Mouse (Mus musculus) heart, adult 11 months (tissue): ENCODE data around the gene Fpgs.
A peak's percentile ranks its signal among the peaks of the same experiment; 100 is the strongest.

ENCODE experiments used
- DNase-seq: peaks from one replicate; pipeline ENCODE4 v3.0.0; 2022

The Fpgs gene

GRCm38 (mm10) chr2:32704021-32704421, at the start of gene Fpgs:
Gene Fpgs, minus strand, starts transcription at chr2:32704145.
- peak; percentile 89 for DNase-seq

- DNase-seq = no peak
Observed at GRCm38 (mm10) chr2:32752181-32752580, 48.2 kb upstream of the Fpgs start.

- peak; percentile 90 for DNase-seq
Observed at GRCm38 (mm10) chr2:32751665-32752033, 47.7 kb upstream of the Fpgs start.

- DNase-seq = peak; percentile 98
Observed at GRCm38 (mm10) chr2:32750887-32751664, 47.1 kb upstream of the Fpgs start.

- no peak for DNase-seq
Observed at GRCm38 (mm10) chr2:32750199-32750598, 46.3 kb upstream of the Fpgs start.

- DNase-seq = peak; percentile 89
Observed at GRCm38 (mm10) chr2:32749082-32749481, 45.1 kb upstream of the Fpgs start.

- DNase-seq = peak; percentile 94
Observed at GRCm38 (mm10) chr2:32744272-32744982, 40.5 kb upstream of the Fpgs start.

- DNase-seq = peak; percentile 94
Observed at GRCm38 (mm10) chr2:32742173-32742531, 38.2 kb upstream of the Fpgs start.

- peak; percentile 97 for DNase-seq
Observed at GRCm38 (mm10) chr2:32741273-32742172, 37.6 kb upstream of the Fpgs start.

- no peak for DNase-seq
Observed at GRCm38 (mm10) chr2:32740916-32741272, 36.9 kb upstream of the Fpgs start, which contains the start of gene 6330409D20Rik. Gene 6330409D20Rik, minus strand, starts transcription at chr2:32741016.

- DNase-seq = no peak
Observed at GRCm38 (mm10) chr2:32739311-32739710, 35.4 kb upstream of the Fpgs start.

GRCm38 (mm10) chr2:32737008-32737407, 33.1 kb upstream of the Fpgs start:
- peak; percentile 92 for DNase-seq

- DNase-seq = peak; percentile 93
Observed at GRCm38 (mm10) chr2:32736306-32736829, 32.4 kb upstream of the Fpgs start.

GRCm38 (mm10) chr2:32734933-32735332, 31.0 kb upstream of the Fpgs start:
- DNase-seq = peak; percentile 100

- DNase-seq = peak; percentile 97
Observed at GRCm38 (mm10) chr2:32734480-32734879, 30.5 kb upstream of the Fpgs start.

GRCm38 (mm10) chr2:32732695-32733094, 28.8 kb upstream of the Fpgs start:
- peak; percentile 98 for DNase-seq

- peak; percentile 96 for DNase-seq
Observed at GRCm38 (mm10) chr2:32731911-32732310, 28.0 kb upstream of the Fpgs start.

GRCm38 (mm10) chr2:32730854-32731253, 26.9 kb upstream of the Fpgs start:
- DNase-seq = peak; percentile 94

- DNase-seq = peak; percentile 90
Observed at GRCm38 (mm10) chr2:32729547-32729946, 25.6 kb upstream of the Fpgs start.

GRCm38 (mm10) chr2:32728463-32728862, 24.5 kb upstream of the Fpgs start:
- DNase-seq = peak; percentile 99

- peak; percentile 100 for DNase-seq
Observed at GRCm38 (mm10) chr2:32727435-32727834, 23.5 kb upstream of the Fpgs start.

GRCm38 (mm10) chr2:32724832-32725790, 21.2 kb upstream of the Fpgs start:
- peak; percentile 92 for DNase-seq
